Mouse (Mus musculus) E14TG2a.4 (cell line): ENCODE measurements at regions not wholly inside any gene's neighbourhood (a gene's known extent, or its start where the extent isn't known, plus 50 kb on each side); places are given as distances from the start of the nearest gene placed in this dataset.

Experiments
- CTCF ChIP-seq: conservative IDR thresholded peaks from 2 replicates; pipeline ENCODE4 v1.5.1; 2014; ENCODE audit warnings: low read length
- NANOG ChIP-seq: IDR thresholded peaks from 2 replicates; pipeline ENCODE4 v1.6.1; 2014; ENCODE audit warnings: borderline replicate concordance, low read length, mixed read lengths
- POU5F1 ChIP-seq: IDR thresholded peaks from 2 replicates; pipeline ENCODE4 v1.6.1; 2014; ENCODE audit warnings: low read length, borderline replicate concordance

GRCm38 (mm10) chr14:29787796-29788195 is 66.1 kb upstream of the Cacna2d3 start:
- TF ChIP-seq CTCF (no peak), NANOG (no peak), POU5F1 (no peak)
